Mouse (Mus musculus): ENCODE measurements around the gene Gse1. TPM values are rescaled to one million over a fixed set of nuclear protein-coding genes. Genes with fewer than 3 reads are reported as not detected.
"Not testable (repeated sequence)": the region's sequence is repeated elsewhere in the genome, so short reads cannot be mapped to it uniquely, and the experiment has no call there.

Gene Gse1
- polyA plus RNA-seq, 1 experiment from 2014 or later, result 25.3 TPM

GRCm38 (mm10) chr8:120363552-120364071 lies 135.4 kb downstream of the Gse1 start:
- WGBS, result 40% methylated on average over 10 of the region's 10 CpGs
- Histone ChIP-seq H3K4me3 (ENCODE audit: low read depth, low read length) (no peak overlapping the region), H3K4me1 (replicated peaks; ENCODE audit: control insufficient read depth, insufficient read depth, low read length) (peaks cover 35% of the 10 kb centered on the region), H3K9me3 (ENCODE audit: control insufficient read depth, low read length) (no peaks in the 10 kb centered on the region), H3K27ac (ENCODE audit: low read depth, low read length) (peak overlapping the region; percentile 59), H3K9ac (ENCODE audit: low read depth, low read length) (no peak overlapping the region; the same call in 1 of the 2 replicates), H3K4me2 (no peak overlapping the region), H3K27me3 (replicated peaks; ENCODE audit: control insufficient read depth, insufficient read depth, low read length) (no peaks in the 10 kb centered on the region), H3K36me3 (ENCODE audit: control insufficient read depth, insufficient read depth, low read length) (no peaks in the 10 kb centered on the region)
- ATAC-seq (replicated peaks; ENCODE audit: low FRiP score) (0 out of 2 replicates have a peak, but pooled peaks have one; percentile 16), DNase-seq (ENCODE audit: low spot score) (no peak)

GRCm38 (mm10) chr8:120364093-120364725 lies 136.0 kb downstream of the Gse1 start:
- Histone ChIP-seq H3K9me3 (ENCODE audit: control insufficient read depth, low read length) (no peaks in the 10 kb centered on the region), H3K36me3 (ENCODE audit: control insufficient read depth, insufficient read depth, low read length) (no peaks in the 10 kb centered on the region), H3K9ac (ENCODE audit: low read depth, low read length) (no peak overlapping the region), H3K4me2 (no peak overlapping the region), H3K4me3 (ENCODE audit: low read depth, low read length) (no peak overlapping the region), H3K27ac (ENCODE audit: low read depth, low read length) (peak overlapping the region; percentile 59), H3K27me3 (replicated peaks; ENCODE audit: control insufficient read depth, insufficient read depth, low read length) (no peaks in the 10 kb centered on the region), H3K4me1 (replicated peaks; ENCODE audit: control insufficient read depth, insufficient read depth, low read length) (peaks cover 41% of the 10 kb centered on the region)
- WGBS, result 22% methylated on average over 7 of the region's 7 CpGs
- ATAC-seq (replicated peaks; ENCODE audit: low FRiP score), result no peak; the same call in 1 of the 2 replicates
- no peak for DNase-seq (ENCODE audit: low spot score)

- no peak overlapping the region for H3K4me2 ChIP-seq
- H3K27ac ChIP-seq (ENCODE audit: low read depth, low read length), result no peak overlapping the region
- DNase-seq (ENCODE audit: low spot score) (no peak), ATAC-seq (replicated peaks; ENCODE audit: low FRiP score) (no peak)
- WGBS, result 80% methylated on average over 6 of the region's 6 CpGs
- H3K9me3 ChIP-seq (ENCODE audit: control insufficient read depth, low read length), result no peaks in the 10 kb centered on the region
- H3K27me3 ChIP-seq (replicated peaks; ENCODE audit: control insufficient read depth, insufficient read depth, low read length), result no peaks in the 10 kb centered on the region
- no peak overlapping the region for H3K4me3 ChIP-seq (ENCODE audit: low read depth, low read length)
- H3K9ac ChIP-seq (ENCODE audit: low read depth, low read length), result no peak overlapping the region
- peaks cover 67% of the 10 kb centered on the region for H3K4me1 ChIP-seq (replicated peaks; ENCODE audit: control insufficient read depth, insufficient read depth, low read length)
- no peaks in the 10 kb centered on the region for H3K36me3 ChIP-seq (ENCODE audit: control insufficient read depth, insufficient read depth, low read length)
Measured at GRCm38 (mm10) chr8:120366840-120367239, 138.6 kb downstream of the Gse1 start.

DNA sequence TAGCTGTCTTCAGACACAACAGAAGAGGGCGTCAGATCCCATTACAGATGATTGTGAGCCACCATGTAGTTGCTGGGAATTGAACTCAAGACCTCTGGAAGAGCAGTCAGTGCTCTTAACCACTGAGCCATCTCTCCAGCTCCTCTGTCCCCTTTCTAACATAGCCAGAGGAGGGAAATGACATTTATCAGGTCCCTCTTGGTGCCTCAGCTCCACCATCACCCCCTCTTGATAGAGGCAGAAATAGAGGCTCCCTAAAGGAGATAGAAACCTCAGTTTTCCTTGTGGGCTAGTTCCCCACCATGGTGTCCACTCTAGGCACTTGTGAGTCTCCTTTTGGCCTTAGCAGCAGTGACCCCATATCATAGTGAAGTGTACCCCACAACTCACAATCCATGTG lies 139.9 kb downstream of the Gse1 start:
- ATAC-seq (replicated peaks; ENCODE audit: low FRiP score); H3K4me2 ChIP-seq; DNase-seq (ENCODE audit: low spot score); H3K36me3 ChIP-seq (ENCODE audit: control insufficient read depth, insufficient read depth, low read length); H3K9me3 ChIP-seq (ENCODE audit: control insufficient read depth, low read length); H3K4me3 ChIP-seq (ENCODE audit: low read depth, low read length); H3K27me3 ChIP-seq (replicated peaks; ENCODE audit: control insufficient read depth, insufficient read depth, low read length): not testable (repeated sequence)
- WGBS, result 53% methylated on average over 1 of the region's 1 CpGs
- H3K4me1 ChIP-seq (replicated peaks; ENCODE audit: control insufficient read depth, insufficient read depth, low read length), result peaks cover 81% of the 10 kb centered on the region
- peak overlapping the region; percentile 93 for H3K27ac ChIP-seq (ENCODE audit: low read depth, low read length)
- peak overlapping the region; percentile 4; the same call in 1 of the 2 replicates for H3K9ac ChIP-seq (ENCODE audit: low read depth, low read length)

GRCm38 (mm10) chr8:120368814-120369649 lies 140.8 kb downstream of the Gse1 start:
- Histone ChIP-seq H3K27ac (ENCODE audit: low read depth, low read length) (peak overlapping the region; percentile 93), H3K4me3 (ENCODE audit: low read depth, low read length) (peak overlapping the region; percentile 42), H3K9ac (ENCODE audit: low read depth, low read length) (peak overlapping the region; percentile 70), H3K4me2 (peak overlapping the region; percentile 72), H3K27me3 (replicated peaks; ENCODE audit: control insufficient read depth, insufficient read depth, low read length) (no peaks in the 10 kb centered on the region), H3K9me3 (ENCODE audit: control insufficient read depth, low read length) (no peaks in the 10 kb centered on the region), H3K36me3 (ENCODE audit: control insufficient read depth, insufficient read depth, low read length) (no peaks in the 10 kb centered on the region), H3K4me1 (replicated peaks; ENCODE audit: control insufficient read depth, insufficient read depth, low read length) (peaks cover 84% of the 10 kb centered on the region)
- DNase-seq (ENCODE audit: low spot score), result peak; percentile 84
- 17% methylated on average over 11 of the region's 11 CpGs for WGBS
- peak; percentile 65 for ATAC-seq (replicated peaks; ENCODE audit: low FRiP score)

- Histone ChIP-seq H3K36me3 (ENCODE audit: control insufficient read depth, insufficient read depth, low read length) (no peaks in the 10 kb centered on the region), H3K4me2 (peak overlapping the region; percentile 72), H3K9ac (ENCODE audit: low read depth, low read length) (peak overlapping the region; percentile 70), H3K27ac (ENCODE audit: low read depth, low read length) (peak overlapping the region; percentile 93), H3K4me1 (replicated peaks; ENCODE audit: control insufficient read depth, insufficient read depth, low read length) (peaks cover 84% of the 10 kb centered on the region), H3K9me3 (ENCODE audit: control insufficient read depth, low read length) (no peaks in the 10 kb centered on the region), H3K27me3 (replicated peaks; ENCODE audit: control insufficient read depth, insufficient read depth, low read length) (no peaks in the 10 kb centered on the region), H3K4me3 (ENCODE audit: low read depth, low read length) (peak overlapping the region; percentile 42)
- WGBS, result 22% methylated on average over 7 of the region's 7 CpGs
- DNase-seq (ENCODE audit: low spot score), result peak; percentile 58
- ATAC-seq (replicated peaks; ENCODE audit: low FRiP score), result peak; percentile 8; the same call in 1 of the 2 replicates
Measured at GRCm38 (mm10) chr8:120369956-120370355, 141.7 kb downstream of the Gse1 start.

DNA sequence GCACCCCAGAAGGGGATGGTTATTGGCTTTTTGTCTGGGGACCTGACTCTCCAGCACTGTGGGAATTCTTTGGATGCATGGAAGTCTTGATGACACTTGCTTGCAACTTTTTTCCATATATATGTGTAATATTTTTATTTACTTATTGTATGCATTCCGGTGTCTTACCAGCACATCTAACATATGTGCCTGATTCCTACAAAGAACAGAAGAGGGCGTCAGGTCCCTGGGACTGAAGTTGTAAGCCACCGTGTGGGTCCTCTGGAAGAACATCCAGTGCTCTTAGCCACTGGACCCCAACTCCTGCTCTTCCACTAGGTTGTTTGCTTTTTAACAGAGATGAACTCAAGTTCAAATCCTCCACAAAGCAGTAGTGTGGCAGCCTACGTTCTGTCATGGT lies 142.2 kb downstream of the Gse1 start:
- 35% methylated on average over 4 of the region's 4 CpGs for WGBS
- peak overlapping the region; percentile 42 for H3K4me3 ChIP-seq (ENCODE audit: low read depth, low read length)
- no peak for DNase-seq (ENCODE audit: low spot score)

DNA sequence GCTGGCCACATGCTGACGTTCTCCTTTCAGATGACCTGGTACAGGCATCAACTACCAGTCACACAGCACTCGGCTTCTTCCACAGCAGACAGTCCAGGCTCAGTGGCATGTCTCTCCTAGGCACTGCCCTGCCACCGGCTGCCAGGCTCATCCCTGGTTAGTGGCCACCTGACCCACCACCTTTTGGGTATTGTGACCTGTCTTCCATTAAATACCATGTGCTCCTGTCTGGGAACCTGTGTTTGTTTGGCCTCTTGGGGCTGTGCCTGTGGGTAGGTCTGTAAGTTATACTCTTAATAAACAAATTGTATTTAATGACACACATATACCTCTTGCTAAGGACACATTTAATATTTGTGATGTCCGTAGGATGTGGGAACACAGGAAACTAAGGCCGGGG lies 142.9 kb downstream of the Gse1 start:
- 28% methylated on average over 5 of the region's 5 CpGs for WGBS
- Histone ChIP-seq H3K27me3 (replicated peaks; ENCODE audit: control insufficient read depth, insufficient read depth, low read length) (no peaks in the 10 kb centered on the region), H3K36me3 (ENCODE audit: control insufficient read depth, insufficient read depth, low read length) (no peaks in the 10 kb centered on the region), H3K9ac (ENCODE audit: low read depth, low read length) (peak overlapping the region; percentile 70), H3K4me3 (ENCODE audit: low read depth, low read length) (no peak overlapping the region), H3K27ac (ENCODE audit: low read depth, low read length) (peak overlapping the region; percentile 93), H3K9me3 (ENCODE audit: control insufficient read depth, low read length) (no peaks in the 10 kb centered on the region), H3K4me1 (replicated peaks; ENCODE audit: control insufficient read depth, insufficient read depth, low read length) (peaks cover 85% of the 10 kb centered on the region), H3K4me2 (peak overlapping the region; percentile 47)
- ATAC-seq (replicated peaks; ENCODE audit: low FRiP score) (no peak), DNase-seq (ENCODE audit: low spot score) (no peak)

More for the DNA sequence above, 142.2 kb downstream of the Gse1 start:
- peaks cover 85% of the 10 kb centered on the region for H3K4me1 ChIP-seq (replicated peaks; ENCODE audit: control insufficient read depth, insufficient read depth, low read length)
- ATAC-seq (replicated peaks; ENCODE audit: low FRiP score), result no peak
- no peaks in the 10 kb centered on the region for H3K9me3 ChIP-seq (ENCODE audit: control insufficient read depth, low read length)
- no peaks in the 10 kb centered on the region for H3K36me3 ChIP-seq (ENCODE audit: control insufficient read depth, insufficient read depth, low read length)
- peak overlapping the region; percentile 72 for H3K4me2 ChIP-seq
- peak overlapping the region; percentile 93 for H3K27ac ChIP-seq (ENCODE audit: low read depth, low read length)
- no peaks in the 10 kb centered on the region for H3K27me3 ChIP-seq (replicated peaks; ENCODE audit: control insufficient read depth, insufficient read depth, low read length)
- peak overlapping the region; percentile 70 for H3K9ac ChIP-seq (ENCODE audit: low read depth, low read length)

Measured in liver, embryonic 11.5 days (tissue).